Mouse (Mus musculus): Measurements from ENCODE around the gene T2.
"Not testable (repeated sequence)": the region's sequence is repeated elsewhere in the genome, so short reads cannot be mapped to it uniquely, and the experiment has no call there.

The T2 gene

DNA sequence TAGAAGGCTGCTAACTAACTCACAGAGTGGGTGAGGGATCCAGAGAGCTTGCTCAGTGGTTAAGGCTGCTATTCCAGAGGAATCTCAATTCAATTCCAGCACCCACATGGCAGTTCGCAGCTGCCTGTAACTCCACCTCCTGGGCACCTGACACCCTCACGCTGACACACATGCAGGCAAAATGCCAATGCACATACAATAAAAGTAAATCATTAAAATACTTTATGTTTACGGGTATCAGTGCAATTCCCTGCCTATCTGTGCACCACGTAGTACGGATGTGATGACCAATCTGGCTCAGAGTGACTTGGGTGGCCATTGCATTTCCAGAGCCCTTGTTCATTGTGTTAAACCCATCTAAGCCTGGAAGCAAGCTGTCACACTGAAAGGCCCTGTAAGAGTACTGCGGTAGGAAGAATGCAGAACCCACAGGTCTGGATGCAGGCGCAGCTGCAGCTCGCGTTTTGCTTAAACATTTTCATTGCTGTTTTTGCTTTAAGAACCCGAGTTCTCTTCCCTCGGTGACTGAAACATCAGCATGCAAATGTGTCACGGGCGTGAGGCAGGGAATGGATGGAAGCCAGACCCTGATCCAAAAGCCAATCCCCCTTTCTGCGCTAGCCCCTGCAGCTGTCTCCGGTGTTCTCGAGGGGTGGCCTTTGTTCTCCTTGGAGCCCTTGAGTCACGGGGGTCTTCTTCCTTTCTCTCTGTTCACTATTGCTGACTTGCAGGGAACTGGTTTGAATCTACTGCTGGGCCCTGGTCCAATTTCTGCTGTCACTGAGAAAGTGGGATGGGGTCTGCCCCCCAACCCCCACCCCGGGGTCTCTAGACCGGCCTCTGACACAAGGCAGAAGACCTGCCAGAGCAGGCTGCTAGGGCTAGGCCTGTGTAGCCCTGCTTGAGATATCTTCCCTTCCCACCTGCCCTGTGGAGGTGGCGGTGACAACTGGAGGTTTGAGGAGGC is 12.0 kb downstream of the T2 start:
- DNase-seq (ENCODE audit: extremely low spot score), result peak; percentile 39

GRCm38 (mm10) chr17:8368570-8368969 is 12.8 kb downstream of the T2 start:
- peak; percentile 22 for DNase-seq (ENCODE audit: extremely low spot score)

DNA sequence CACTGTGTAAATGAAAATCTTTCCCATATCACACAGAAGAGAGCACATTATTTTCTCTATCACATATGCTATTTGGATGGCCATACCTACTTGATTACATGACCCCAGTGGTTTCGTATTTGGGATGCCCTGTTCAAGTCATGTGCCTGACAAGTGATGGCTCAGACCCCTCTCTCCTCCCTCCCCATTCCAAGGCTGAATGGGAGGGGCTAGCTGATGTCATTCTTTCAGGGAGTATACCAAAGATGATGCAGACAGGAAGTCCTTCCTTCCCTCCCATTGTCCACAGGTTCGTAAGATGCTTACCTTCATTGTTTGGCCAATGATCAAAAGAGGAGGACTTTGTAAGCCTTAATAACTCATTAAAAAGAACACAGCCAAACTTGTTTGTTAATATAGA is 13.4 kb downstream of the T2 start:
- no peak for DNase-seq (ENCODE audit: extremely low spot score)

DNA sequence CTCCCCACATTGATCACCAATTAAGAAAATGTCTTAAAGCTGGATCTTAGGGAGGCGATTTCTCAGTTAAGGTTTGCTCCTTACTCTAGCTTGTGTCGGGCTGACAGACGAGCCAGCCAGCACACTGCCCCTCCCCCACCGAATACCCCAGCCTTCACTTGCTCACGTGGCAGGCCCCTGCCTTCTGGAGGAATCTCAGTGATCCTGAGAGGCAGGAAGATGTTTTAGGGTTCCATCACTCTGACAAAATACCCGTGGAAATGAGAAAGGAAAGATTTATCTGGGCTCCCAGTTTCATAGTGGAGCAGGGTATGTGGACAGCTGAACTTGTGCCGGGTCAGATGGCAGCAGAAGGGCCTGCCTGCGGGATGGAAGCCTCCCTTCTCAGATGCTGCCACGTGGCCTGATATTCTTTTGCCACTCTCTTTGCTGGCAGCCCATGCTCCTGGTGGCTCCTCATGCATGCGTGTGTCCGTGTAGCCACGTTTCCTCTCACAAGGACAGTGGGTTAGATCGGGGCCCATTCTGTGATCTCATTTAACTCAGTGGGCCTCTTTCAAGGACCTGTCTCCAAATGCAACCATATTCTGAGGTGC is 14.9 kb downstream of the T2 start:
- DNase-seq (ENCODE audit: extremely low spot score), result peak; percentile 68

- DNase-seq (ENCODE audit: extremely low spot score), result peak; percentile 90
These were observed 16.0 kb downstream of the T2 start for GRCm38 (mm10) chr17:8371834-8372233.

DNA sequence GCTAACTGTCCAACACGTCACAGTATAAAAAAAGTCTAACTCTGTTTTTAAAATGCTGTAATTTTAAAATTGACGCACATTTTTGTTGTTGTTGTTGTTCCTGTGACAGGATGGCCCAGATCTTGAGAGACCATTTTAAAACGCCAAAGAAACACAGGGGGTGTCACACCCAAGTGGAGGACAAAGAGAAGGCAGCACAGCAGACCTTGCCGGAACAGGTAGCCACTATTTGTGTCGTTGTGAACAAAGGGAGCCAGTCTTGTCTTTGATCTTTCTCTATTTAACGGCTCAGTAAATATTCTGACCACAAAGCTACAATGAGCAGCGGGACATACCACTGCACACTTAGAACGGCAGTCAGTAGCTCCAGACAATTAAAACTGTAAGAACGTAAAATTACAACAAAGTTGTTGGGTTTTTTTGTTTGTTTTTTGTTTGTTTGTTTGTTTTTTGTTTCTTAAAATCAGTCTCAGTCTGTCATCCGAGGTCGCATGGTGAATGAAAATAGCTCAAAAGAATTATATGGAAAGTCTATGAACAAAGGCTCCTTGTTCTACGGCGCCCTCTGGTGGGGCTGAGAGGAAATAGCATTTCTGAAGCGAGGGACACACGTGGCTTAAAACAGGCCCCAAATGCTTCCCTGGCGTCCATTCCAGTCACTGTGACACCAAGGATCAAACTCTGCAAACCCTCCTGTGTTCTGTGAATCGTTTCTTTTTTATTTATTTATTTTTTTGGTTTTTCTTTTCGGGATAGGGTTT is 16.7 kb downstream of the T2 start:
- DNase-seq (ENCODE audit: extremely low spot score), result peak; percentile 80

DNA sequence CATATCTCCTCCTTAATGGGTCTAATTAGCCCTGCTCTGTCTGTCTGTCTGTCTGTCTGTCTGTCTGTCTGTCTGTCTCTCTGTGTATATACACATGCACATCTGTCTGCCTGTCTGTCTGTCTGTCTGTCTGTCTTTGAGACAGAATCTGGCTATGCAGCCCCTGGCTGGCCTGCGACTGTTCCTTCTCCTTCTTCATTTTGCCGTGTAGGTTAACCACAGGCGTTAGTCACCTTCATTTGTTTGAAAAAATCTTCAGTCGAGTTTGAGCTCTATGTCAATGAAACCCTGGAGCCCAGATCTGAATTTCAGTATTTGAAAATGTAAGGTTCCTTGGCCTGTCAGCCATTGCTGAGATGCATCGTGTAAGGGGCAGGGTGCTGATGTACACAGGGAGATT is 21.5 kb downstream of the T2 start:
- DNase-seq (ENCODE audit: extremely low spot score), result no peak

DNA sequence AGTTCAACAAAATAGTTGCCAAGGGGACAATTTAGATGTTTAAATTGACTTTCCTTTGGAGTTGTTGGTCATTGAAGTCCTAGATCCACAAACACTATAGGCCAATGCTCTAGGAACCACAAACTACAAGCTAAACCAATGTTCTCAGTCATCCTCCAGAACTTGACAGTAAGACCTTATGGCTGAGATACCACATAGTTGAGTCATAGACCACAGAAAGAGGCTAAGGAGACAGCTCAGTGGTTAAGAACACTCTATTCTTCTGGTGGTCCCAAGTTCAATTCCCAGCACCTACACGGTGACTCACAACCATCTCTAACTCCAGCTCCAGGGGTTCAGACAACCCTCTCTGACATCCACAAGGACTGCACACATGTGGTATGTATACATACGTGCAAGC is 29.6 kb downstream of the T2 start:
- no peak for DNase-seq (ENCODE audit: extremely low spot score)

GRCm38 (mm10) chr17:8388463-8388862 is 32.7 kb downstream of the T2 start:
- DNase-seq (ENCODE audit: extremely low spot score), result no peak

GRCm38 (mm10) chr17:8388990-8389789 is 33.4 kb downstream of the T2 start:
- no peak for DNase-seq (ENCODE audit: extremely low spot score)

DNA sequence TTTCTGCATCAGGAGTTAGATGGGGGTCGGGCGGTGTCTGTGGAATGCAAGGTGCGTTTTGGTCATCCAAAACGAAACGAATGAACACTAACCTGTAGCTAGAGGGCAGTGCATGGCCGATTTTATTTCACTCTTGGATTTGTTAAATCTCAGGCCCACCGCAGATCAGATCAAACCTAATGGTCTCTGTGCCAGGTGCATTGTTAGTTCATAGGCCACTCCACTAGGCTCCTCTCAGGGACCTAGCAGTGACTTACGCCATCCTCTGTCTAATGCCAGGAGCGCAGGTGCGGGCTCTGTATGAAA is 34.0 kb downstream of the T2 start:
- no peak for DNase-seq (ENCODE audit: extremely low spot score)

DNA sequence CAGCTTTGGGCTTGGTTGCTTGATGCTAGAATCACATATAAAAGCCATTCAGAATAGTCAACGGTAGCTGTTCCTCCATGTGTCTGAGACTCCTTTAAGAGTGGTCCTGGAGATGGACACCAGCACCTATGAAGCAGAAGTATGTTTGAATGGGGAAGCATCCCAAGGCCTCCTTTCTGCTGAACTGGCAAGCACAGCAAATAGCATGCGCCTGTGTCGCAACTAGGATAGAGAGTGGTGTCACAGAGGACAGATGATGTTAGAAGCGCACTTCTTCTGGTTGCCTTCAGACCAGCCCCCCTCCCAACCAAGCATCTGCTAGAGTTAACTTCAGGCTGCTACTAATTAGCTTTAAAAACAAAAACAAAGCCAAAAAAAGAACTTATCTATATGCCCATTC is 34.7 kb downstream of the T2 start:
- DNase-seq (ENCODE audit: extremely low spot score), result no peak

DNA sequence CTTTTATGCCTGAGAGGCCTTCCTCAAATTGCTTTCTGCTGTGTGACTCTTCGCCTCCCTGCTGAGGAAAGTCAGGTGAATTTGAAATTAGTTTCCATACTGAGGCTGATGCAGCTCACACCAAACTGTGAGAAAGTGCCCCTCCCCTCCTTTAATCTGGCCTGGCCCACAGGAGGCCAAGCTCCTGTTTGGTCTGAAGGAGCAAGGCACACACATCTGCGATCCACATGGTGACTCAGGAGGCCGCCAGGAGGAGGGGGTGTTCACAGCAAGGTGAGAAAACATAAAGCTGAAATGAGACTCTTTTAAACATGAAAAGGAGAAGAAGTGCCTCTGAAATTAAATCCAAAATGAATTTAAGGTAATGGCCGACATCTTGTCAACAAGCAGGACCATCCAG is 40.6 kb downstream of the T2 start:
- no peak for DNase-seq (ENCODE audit: extremely low spot score)

- DNase-seq (ENCODE audit: extremely low spot score), result no peak
These were observed 42.2 kb downstream of the T2 start for GRCm38 (mm10) chr17:8397946-8398345.

GRCm38 (mm10) chr17:8403932-8404331 is 48.1 kb downstream of the T2 start:
- DNase-seq (ENCODE audit: extremely low spot score), result not testable (repeated sequence)

GRCm38 (mm10) chr17:8406285-8406684 is 50.5 kb downstream of the T2 start:
- DNase-seq (ENCODE audit: extremely low spot score), result no peak

DNA sequence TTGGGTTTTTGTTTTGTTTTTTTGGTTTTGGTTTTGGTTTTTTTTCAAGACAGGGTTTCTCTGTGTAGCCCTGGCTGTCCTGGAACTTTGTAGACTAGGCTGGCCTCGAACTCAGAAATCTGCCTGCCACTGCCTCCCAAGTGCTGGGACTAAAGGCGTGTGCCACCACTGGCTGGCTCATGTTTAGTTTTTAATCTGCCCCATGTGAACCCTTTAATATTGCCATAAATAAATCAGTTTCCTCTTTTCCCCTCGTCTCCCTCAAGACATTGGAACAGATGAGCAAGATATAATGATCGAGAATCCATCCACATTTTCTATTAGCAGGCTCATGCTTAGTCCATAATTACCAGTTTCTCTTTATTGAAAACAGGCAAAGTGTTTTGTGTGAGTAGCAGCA is 52.2 kb downstream of the T2 start:
- not testable (repeated sequence) for DNase-seq (ENCODE audit: extremely low spot score)

GRCm38 (mm10) chr17:8408589-8409295 is 53.0 kb downstream of the T2 start:
- DNase-seq (ENCODE audit: extremely low spot score), result peak; percentile 55

GRCm38 (mm10) chr17:8410330-8410729 is 54.5 kb downstream of the T2 start:
- DNase-seq (ENCODE audit: extremely low spot score), result no peak

GRCm38 (mm10) chr17:8413656-8414055 is 57.9 kb downstream of the T2 start:
- DNase-seq (ENCODE audit: extremely low spot score), result no peak

DNA sequence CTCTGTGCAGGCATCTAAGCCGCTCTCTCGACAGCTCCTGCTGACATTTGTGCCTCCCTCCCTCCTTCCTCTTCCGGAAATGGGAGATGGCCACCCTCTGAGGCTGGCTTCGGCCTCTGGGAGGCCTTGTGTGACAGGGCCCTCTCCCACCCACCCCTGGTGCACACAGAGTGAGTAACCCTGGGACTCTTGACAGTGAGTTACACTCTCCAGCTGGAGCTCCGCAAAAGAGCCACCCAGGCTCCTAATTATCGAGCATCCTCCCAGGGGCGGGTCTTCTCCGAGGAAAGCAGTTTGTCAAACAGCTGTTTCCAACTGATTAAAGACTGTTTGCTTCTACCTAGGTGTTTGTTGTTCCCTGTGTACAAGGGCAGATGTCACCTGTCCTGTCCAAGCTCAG is 59.7 kb downstream of the T2 start:
- no peak for DNase-seq (ENCODE audit: extremely low spot score)

All from embryo, embryonic 9.5 days (tissue).